Mouse (Mus musculus) cerebral cortex, adult 2 months (tissue): ENCODE data around the gene Olfr1496.

ENCODE experiments used
- WGBS: fragments of 180-500 bp; shearing (Covaris S2); methylation state at CpG from one replicate; pipeline ENCODE4 v1.1.7; 2018; 5-methylcytosine and 5-hydroxymethylcytosine counted together

Olfr1496 gene

GRCm38 (mm10) chr19:13777578-13777977 lies at the start of gene Olfr1496:
Gene Olfr1496, plus strand, starts transcription at chr19:13777878.
- 88% methylated on average over 1 of the region's 1 CpGs for WGBS

- WGBS, result 84% methylated on average over 4 of the region's 4 CpGs
Observed at GRCm38 (mm10) chr19:13739428-13739827, 38.2 kb upstream of the Olfr1496 start, which contains the start of gene Olfr1494. Gene Olfr1494, plus strand, starts transcription at chr19:13739728.

- WGBS, result 87% methylated on average over 1 of the region's 1 CpGs
Observed at GRCm38 (mm10) chr19:13749366-13749765, 28.3 kb upstream of the Olfr1496 start.

- 75% methylated on average over 3 of the region's 3 CpGs for WGBS
Observed at GRCm38 (mm10) chr19:13764306-13764705, 13.4 kb upstream of the Olfr1496 start, which contains the start of gene Olfr1495. Gene Olfr1495, plus strand, starts transcription at chr19:13764606.

- WGBS, result 90% methylated on average over 9 of the region's 9 CpGs
Observed at GRCm38 (mm10) chr19:13768565-13769276, 9.0 kb upstream of the Olfr1496 start.

GRCm38 (mm10) chr19:13798102-13798501 lies 20.4 kb downstream of the Olfr1496 start, which contains the start of gene Olfr1497:
Gene Olfr1497, minus strand, starts transcription at chr19:13798202.

GRCm38 (mm10) chr19:13805486-13805885 lies 27.8 kb downstream of the Olfr1496 start:
- WGBS, result 59% methylated on average over 1 of the region's 1 CpGs

GRCm38 (mm10) chr19:13812823-13813222 lies 35.1 kb downstream of the Olfr1496 start:
- WGBS, result 66% methylated on average over 2 of the region's 2 CpGs

- WGBS, result 30% methylated on average over 5 of the region's 5 CpGs
Observed at GRCm38 (mm10) chr19:13818827-13819226, 41.1 kb downstream of the Olfr1496 start.

GRCm38 (mm10) chr19:13819347-13819746 lies 41.7 kb downstream of the Olfr1496 start, which contains the start of gene Olfr1499:
Gene Olfr1499, minus strand, starts transcription at chr19:13819447.

GRCm38 (mm10) chr19:13820847-13821246 lies 43.2 kb downstream of the Olfr1496 start:
- 59% methylated on average over 5 of the region's 5 CpGs for WGBS

- WGBS, result 65% methylated on average over 3 of the region's 3 CpGs
Observed at GRCm38 (mm10) chr19:13828447-13828846, 50.8 kb downstream of the Olfr1496 start.

GRCm38 (mm10) chr19:13830388-13830787 lies 52.7 kb downstream of the Olfr1496 start, which contains the start of gene Olfr1500:
Gene Olfr1500, minus strand, starts transcription at chr19:13830488.

